Mouse (Mus musculus): ENCODE data around the gene Chmp6.

GRCm38 (mm10) chr11:119940142-119940541, 26.9 kb downstream of the Chmp6 start:
- TF ChIP-seq CTCF (IDR thresholded peaks at IDR 0.05), result no peak
- no peak for TF ChIP-seq POLR2A (IDR thresholded peaks at IDR 0.05; ENCODE audit: insufficient read depth, low read depth, low read length)
- TF ChIP-seq EP300 (IDR thresholded peaks at IDR 0.05; ENCODE audit: insufficient read depth, low read depth, low read length), result no peak
